Mouse (Mus musculus) cerebellum, adult (tissue): ENCODE results near the gene Klk7.

Source experiments
- ATAC-seq: cut with Nextera tagmentation; 2 replicates; pipeline ENCODE4 v1.9.2; 2017; ENCODE audit warnings: mild to moderate bottlenecking, moderate library complexity, mixed read lengths; ENCODE audit not compliant: insufficient number of reproducible peaks, low FRiP score, low TSS enrichment

The Klk7 gene

GRCm38 (mm10) chr7:43810994-43811393 lies at the start of gene Klk7:
Klk7 (plus strand) TSS chr7:43811294.
- ATAC-seq: no peak

- ATAC-seq: no peak
These were observed 44.6 kb upstream of the Klk7 start for GRCm38 (mm10) chr7:43766484-43766883.

- no peak for ATAC-seq
These were observed 42.5 kb upstream of the Klk7 start, which contains the start of gene Klk12 for GRCm38 (mm10) chr7:43768597-43768996. Klk12 (plus strand) TSS chr7:43768897.

- no peak for ATAC-seq
These were observed 41.5 kb upstream of the Klk7 start for GRCm38 (mm10) chr7:43769636-43770035.

- no peak for ATAC-seq
These were observed 40.4 kb upstream of the Klk7 start for GRCm38 (mm10) chr7:43770701-43771100.

GRCm38 (mm10) chr7:43771916-43772315 lies 39.2 kb upstream of the Klk7 start:
- no peak for ATAC-seq

GRCm38 (mm10) chr7:43772901-43773300 lies 38.2 kb upstream of the Klk7 start:
- no peak for ATAC-seq

GRCm38 (mm10) chr7:43774364-43774763 lies 36.7 kb upstream of the Klk7 start, which contains the start of gene Klk11:
Klk11 (plus strand) TSS chr7:43774604.
- ATAC-seq: no peak

GRCm38 (mm10) chr7:43774802-43775201 lies 36.3 kb upstream of the Klk7 start:
- no peak for ATAC-seq

- ATAC-seq: no peak
These were observed 35.6 kb upstream of the Klk7 start for GRCm38 (mm10) chr7:43775311-43776057.

GRCm38 (mm10) chr7:43776506-43776905 lies 34.6 kb upstream of the Klk7 start:
- no peak for ATAC-seq

- ATAC-seq: no peak
These were observed 33.7 kb upstream of the Klk7 start for GRCm38 (mm10) chr7:43777423-43777822.

GRCm38 (mm10) chr7:43778176-43778970 lies 32.7 kb upstream of the Klk7 start:
- ATAC-seq: no peak

GRCm38 (mm10) chr7:43780241-43780640 lies 30.9 kb upstream of the Klk7 start:
- no peak for ATAC-seq

- no peak for ATAC-seq
These were observed 30.3 kb upstream of the Klk7 start, which contains the start of gene Klk10 for GRCm38 (mm10) chr7:43780746-43781145. Klk10 (plus strand) TSS chr7:43781035.

- no peak for ATAC-seq
These were observed 29.6 kb upstream of the Klk7 start for GRCm38 (mm10) chr7:43781541-43781940.

- ATAC-seq: no peak
These were observed 28.5 kb upstream of the Klk7 start for GRCm38 (mm10) chr7:43782275-43783265.

- no peak for ATAC-seq
These were observed 25.8 kb upstream of the Klk7 start for GRCm38 (mm10) chr7:43785286-43785685.

GRCm38 (mm10) chr7:43788096-43788495 lies 23.0 kb upstream of the Klk7 start:
- ATAC-seq: no peak

GRCm38 (mm10) chr7:43789295-43789694 lies 21.8 kb upstream of the Klk7 start:
- ATAC-seq: no peak
